Mouse (Mus musculus): ENCODE results near the gene Trib3.

The Trib3 gene

GRCm38 (mm10) chr2:152347722-152348121 lies 3.9 kb upstream of the Trib3 start:
- no peak for DNase-seq (ENCODE audit: extremely low spot score, low spot score)

DNA sequence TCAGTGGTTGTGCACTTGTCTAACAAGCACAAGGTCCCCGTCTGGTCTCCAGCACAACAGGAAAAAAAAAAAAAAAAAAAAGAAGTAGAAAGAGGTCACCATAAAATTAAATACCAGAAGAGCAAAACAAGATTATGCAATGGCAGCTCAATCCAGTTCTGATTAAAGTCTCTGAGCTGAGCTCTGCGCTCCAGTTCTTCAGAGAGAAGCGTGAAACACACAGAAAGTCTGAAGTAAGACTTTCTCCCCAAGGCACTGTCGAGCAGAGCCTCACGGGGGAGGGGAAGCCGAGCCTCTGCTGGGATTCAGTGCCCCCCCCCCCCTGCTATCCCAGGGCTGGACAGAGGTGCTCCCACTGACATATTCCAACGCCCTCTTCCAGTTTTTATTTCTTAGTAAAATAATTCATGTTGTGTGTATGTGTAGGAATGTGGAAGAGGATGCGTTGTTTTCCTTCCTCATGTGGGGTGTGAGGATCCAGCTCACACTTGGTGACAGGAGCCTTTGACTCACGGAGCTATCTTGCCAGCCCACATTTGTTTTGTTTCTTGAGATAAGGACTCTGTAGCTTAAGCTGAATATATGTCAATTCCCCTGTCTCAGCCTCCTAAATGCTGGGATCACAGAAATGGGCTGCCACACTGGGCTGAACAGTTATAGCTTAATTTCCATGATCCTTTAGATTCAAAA lies 3.1 kb upstream of the Trib3 start:
- no peak for DNase-seq (ENCODE audit: extremely low spot score, low spot score)

GRCm38 (mm10) chr2:152345393-152345792 lies 1.6 kb upstream of the Trib3 start:
- no peak for DNase-seq (ENCODE audit: extremely low spot score, low spot score)

DNA sequence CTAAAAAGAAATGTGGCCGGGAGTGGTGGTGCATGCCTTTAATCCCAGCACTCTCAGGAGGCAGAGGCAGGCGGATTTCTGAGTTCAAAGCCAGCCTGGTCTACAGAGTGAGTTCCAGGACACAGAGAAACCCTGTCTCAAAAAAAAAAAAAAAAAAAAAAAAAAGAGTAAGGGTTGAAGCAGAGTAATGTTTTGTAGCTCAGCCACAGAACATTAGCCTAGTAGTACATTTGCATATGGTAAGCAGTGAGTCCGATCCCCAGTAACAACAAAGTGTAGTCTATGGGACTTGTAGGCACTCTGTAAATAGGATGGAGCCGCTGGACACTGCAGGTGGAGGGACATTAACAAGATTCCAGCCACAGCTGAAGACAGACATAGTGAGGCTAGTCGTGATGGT lies 1.1 kb upstream of the Trib3 start:
- DNase-seq (ENCODE audit: extremely low spot score, low spot score) = no peak

DNA sequence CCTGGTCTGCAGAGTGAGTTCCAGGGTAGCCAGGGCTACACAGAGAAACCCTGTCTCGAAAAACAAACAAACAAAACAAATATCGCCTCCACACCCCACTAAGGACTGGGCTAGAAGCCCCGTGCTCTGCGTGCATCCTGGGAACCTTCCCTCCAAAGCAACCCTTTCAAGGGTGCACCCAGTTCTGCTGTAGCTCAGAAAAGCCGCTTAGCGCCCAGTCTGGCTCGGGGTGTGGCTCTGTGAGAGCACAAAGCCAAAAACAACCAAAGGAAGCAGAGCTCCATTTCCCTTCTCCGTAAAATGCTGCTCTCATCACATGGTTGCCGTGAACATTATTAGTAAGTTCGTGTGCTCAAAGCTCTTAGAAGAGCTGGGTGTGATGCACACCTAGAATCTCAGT lies 529 bp upstream of the Trib3 start:
- no peak for DNase-seq (ENCODE audit: extremely low spot score, low spot score)

- DNase-seq (ENCODE audit: extremely low spot score, low spot score) = no peak
Measured at GRCm38 (mm10) chr2:152339631-152340179, 4.1 kb downstream of the Trib3 start.

DNA sequence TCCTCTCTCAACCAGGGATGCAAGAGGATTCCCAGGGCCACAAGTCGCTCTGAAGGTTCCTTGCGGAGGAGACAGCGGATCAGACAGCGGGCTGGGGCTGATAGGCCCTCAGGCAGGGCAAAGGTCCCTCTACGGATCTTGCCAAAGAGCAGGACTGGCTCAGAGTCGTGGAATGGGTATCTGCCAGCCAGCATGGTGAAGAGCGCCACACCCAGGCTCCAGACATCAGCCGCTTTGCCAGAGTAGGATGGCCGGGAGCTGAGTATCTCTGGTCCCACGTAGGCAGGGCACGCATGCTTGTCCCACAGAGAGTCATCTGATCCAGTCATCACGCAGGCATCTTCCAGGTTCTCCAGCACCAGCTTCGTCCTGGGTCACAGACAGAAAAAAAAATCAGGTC lies 5.5 kb downstream of the Trib3 start:
- DNase-seq (ENCODE audit: extremely low spot score, low spot score) = no peak

GRCm38 (mm10) chr2:152337591-152338212 lies 6.1 kb downstream of the Trib3 start:
- DNase-seq (ENCODE audit: extremely low spot score, low spot score) = no peak

GRCm38 (mm10) chr2:152336856-152337255 lies 7.0 kb downstream of the Trib3 start:
- no peak for DNase-seq (ENCODE audit: extremely low spot score, low spot score)

GRCm38 (mm10) chr2:152335289-152335820 lies 8.5 kb downstream of the Trib3 start:
- DNase-seq (ENCODE audit: extremely low spot score, low spot score) = no peak

- DNase-seq (ENCODE audit: extremely low spot score, low spot score) = no peak
Measured at GRCm38 (mm10) chr2:152333345-152334006, 10.4 kb downstream of the Trib3 start.

DNA sequence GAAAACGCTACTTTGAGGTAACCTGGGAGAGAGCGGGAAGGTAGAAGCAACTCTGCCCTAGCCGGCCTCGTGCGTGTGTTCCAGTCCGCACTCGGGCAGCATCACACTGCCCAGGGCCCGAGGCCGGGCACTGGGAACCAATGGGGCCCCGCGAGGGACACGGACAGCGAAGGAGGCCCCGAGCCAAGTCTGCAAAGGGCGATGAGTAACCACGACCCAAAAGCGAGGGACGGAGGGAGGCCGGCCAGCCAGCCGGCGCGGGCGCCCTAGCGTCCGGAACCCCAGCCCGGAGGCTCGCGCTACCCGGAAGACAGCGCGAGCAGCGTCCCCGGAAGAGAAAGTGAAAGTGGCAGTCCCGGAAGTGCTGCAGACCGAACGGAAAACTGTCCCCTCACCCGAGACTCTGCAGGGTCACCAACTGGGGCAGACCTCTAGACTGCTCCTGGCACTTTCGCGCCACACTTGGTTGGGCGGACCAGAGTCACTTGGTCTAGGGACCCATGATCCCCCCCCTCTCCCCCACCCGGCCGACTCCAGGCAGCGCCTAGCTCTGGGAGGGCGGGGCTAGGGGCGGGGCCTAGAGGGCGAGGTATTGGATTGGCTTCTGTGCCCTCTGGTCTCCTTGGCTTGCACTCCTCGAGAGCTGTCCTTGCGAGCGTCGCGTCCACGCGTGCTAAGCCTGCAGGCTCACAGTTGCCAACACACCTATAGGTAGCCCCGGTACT lies 11.6 kb downstream of the Trib3 start, which contains the start of gene Rbck1:
Rbck1 (minus strand) TSS at position 553 of the 725 bp plus-strand sequence.
- peak; percentile 91 for DNase-seq (ENCODE audit: extremely low spot score, low spot score)

- DNase-seq (ENCODE audit: extremely low spot score, low spot score) = no peak
Measured at GRCm38 (mm10) chr2:152330858-152331423, 12.9 kb downstream of the Trib3 start.

GRCm38 (mm10) chr2:152327980-152328379 lies 15.9 kb downstream of the Trib3 start:
- DNase-seq (ENCODE audit: extremely low spot score, low spot score) = no peak

- DNase-seq (ENCODE audit: extremely low spot score, low spot score) = no peak
Measured at GRCm38 (mm10) chr2:152326654-152327053, 17.2 kb downstream of the Trib3 start.

GRCm38 (mm10) chr2:152326157-152326556 lies 17.7 kb downstream of the Trib3 start:
- no peak for DNase-seq (ENCODE audit: extremely low spot score, low spot score)

DNA sequence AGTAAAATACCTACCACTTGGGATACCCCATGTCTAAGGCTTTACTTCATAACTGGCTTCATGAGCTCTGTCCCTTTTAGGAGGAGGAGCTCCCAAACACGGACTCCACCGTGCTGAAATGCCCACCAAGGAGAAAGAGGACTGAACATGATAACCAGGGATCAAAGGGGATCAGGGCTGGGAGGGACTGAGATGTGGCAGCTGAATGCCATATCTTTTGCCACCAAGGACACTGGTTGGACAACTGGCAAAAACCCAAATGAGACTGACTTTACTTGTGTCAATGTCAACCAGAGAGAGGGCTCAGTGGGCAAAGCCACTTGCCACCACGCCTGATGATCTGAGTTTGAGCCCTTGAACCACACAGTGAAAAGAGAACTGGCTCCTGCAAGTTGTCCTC lies 19.0 kb downstream of the Trib3 start:
- no peak for DNase-seq (ENCODE audit: extremely low spot score, low spot score)

DNA sequence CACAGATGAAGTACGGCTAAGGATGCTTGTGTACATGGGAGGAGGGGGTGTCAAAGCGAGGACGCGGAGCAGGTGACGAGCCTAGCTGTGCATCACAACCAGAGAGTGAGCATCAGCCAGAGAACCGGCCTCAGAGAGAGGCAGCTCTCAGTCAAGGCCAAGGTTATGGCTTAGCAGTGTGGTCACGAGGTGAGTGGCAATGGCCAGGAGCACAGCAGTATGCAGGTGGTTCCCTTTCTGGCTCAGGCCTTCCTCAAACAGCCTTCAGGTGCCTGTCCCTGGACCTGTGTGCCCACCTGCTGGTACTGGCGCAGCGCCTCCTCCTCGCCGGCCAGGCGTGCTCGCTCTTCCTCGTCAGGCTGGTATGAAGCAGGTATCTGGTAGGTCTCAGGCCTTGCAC lies 19.9 kb downstream of the Trib3 start:
- no peak for DNase-seq (ENCODE audit: extremely low spot score, low spot score)

DNA sequence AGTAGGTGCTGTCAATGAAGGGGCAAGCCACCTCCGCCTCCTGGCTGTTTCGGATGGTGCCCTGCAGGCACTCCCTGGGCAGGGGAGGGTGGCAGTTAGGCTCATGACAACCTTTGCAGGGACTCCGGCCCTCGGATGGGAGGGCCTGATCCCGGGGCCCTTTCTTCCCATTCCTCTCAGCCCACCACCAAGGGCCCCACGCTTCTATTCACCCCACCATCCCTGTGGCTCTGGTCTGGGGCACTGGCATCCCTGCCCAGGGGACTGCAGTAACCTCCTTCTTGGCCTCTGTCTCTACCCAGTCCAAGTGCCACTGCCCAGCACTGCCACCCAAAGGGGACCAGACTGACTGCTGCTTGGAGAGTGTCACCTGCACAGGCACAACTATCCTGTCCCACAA lies 21.6 kb downstream of the Trib3 start:
- no peak for DNase-seq (ENCODE audit: extremely low spot score, low spot score)

DNA sequence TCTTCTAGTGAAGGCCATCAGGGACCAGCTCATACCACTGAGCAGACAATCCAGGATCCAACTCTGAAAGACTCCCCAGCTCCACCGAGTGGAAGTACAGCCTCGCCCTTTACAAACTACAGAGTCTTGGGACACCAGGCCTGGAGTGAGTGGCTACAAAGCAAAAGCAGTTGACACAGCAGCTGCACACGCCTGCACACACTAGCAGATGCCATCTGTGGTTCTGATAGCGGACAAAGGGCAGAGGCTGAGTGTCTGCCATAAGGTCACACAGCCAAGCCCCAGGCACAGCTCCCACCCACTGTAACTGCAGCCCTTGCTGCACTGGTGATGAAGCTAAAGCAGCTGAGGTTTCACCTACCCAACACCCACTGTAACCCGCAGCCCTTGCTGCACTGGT lies 22.3 kb downstream of the Trib3 start:
- no peak for DNase-seq (ENCODE audit: extremely low spot score, low spot score)

DNA sequence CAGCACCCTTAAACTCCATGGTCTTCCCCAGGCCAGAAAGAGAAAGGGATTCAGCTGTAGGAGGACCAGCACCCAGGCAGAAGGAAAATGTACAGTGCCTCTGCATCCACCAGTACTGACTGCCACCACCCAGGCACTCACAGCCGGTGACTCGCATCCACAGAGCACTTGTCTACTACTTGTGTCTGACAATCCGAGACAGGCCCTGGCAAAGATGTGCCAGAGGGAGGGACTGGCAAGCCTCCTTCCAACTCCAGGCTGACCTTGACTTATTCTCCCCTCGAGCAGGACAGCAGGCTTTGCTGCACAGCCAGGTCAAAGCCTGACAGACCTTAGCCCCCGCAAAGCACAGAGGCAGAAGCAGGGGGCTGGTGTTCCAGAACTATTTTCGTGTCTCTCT lies 26.8 kb downstream of the Trib3 start:
- DNase-seq (ENCODE audit: extremely low spot score, low spot score) = no peak

Measured in neural tube, embryonic 10.5 days (tissue).